Mouse (Mus musculus) hindbrain, embryonic 12.5 days (tissue): Measurements from ENCODE around the gene Zcchc14. TPM values are rescaled to one million over a fixed set of nuclear protein-coding genes. Genes with fewer than 3 reads are reported as not detected.

Experiments used
- ATAC-seq: fragments of 200-750 bp; cut with Nextera tagmentation; 2 replicates; pipeline ENCODE4 v1.8.0; 2017; ENCODE audit warnings: moderate TSS enrichment; ENCODE audit not compliant: low FRiP score
- H3K27ac ChIP-seq: fragments of 300-500 bp; sonication (generic); 2 replicates; pipeline ENCODE4 v1.5.1; 2016; ENCODE audit warnings: mild to moderate bottlenecking
- H3K27me3 ChIP-seq: fragments of 300-500 bp; sonication (generic); 2 replicates; pipeline ENCODE4 v1.6.1; 2016; ENCODE audit warnings: mild to moderate bottlenecking
- H3K36me3 ChIP-seq: fragments of 300-500 bp; sonication (generic); 2 replicates; pipeline ENCODE4 v1.6.1; 2016; ENCODE audit warnings: mild to moderate bottlenecking
- H3K4me1 ChIP-seq: fragments of 300-500 bp; sonication (generic); 2 replicates; pipeline ENCODE4 v1.6.1; 2016
- H3K4me2 ChIP-seq: fragments of 300-500 bp; sonication (generic); replicated peaks from 2 replicates; pipeline ENCODE4 v1.6.1; 2016; ENCODE audit warnings: mild to moderate bottlenecking
- H3K4me3 ChIP-seq: fragments of 300-500 bp; sonication (generic); 2 replicates; pipeline ENCODE4 v1.5.1; 2016; ENCODE audit warnings: mild to moderate bottlenecking
- H3K9ac ChIP-seq: fragments of 300-500 bp; sonication (generic); 2 replicates; pipeline ENCODE4 v1.6.1; 2016; ENCODE audit warnings: mild to moderate bottlenecking, moderate library complexity
- H3K9me3 ChIP-seq: fragments of 300-500 bp; sonication (generic); replicated peaks from 2 replicates; pipeline ENCODE4 v1.6.1; 2016; ENCODE audit warnings: mild to moderate bottlenecking
- WGBS: fragments of 180-500 bp; shearing (Covaris S2); methylation state at CpG from one replicate; pipeline ENCODE4 v1.1.7; 2016; 5-methylcytosine and 5-hydroxymethylcytosine counted together
- polyA plus RNA-seq: library from polyadenylated mRNA; unstranded; fragments of >200 nt; fragmentation: Nextera tagmentation; extraction: Ambion mirVana; gene quantifications from 2 replicates; pipeline ENCODE4 v1.2.1, GENCODE M21; 2016

Zcchc14 gene
- polyA plus RNA-seq, 1 experiment from 2014 or later, result 26.5 TPM

DNA sequence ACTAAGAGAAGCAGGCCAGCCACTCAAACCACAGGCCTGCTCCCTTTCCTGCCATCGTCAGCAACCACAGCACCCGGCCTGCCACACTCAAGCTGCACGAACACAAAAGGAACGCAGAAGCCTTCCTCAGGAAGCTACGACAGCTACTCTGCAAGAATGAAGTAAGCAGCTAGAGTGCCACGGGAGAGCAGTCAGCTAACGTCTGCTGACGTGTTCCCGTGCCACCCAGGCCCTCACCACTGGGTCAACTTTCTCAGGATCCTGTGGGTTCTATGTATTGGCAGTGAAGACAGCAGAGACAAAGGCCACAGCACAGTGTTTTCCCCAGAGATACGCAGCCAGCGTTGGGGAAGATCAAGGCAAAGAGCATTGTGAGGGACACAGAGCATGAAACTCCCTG, 9.3 kb downstream of the Zcchc14 start:
- Histone ChIP-seq H3K9ac (no peak overlapping the region), H3K4me2 (no peak overlapping the region), H3K36me3 (peaks cover 2% of the 10 kb centered on the region; the same call in 1 of the 2 replicates), H3K4me1 (peaks cover 55% of the 10 kb centered on the region), H3K9me3 (no peaks in the 10 kb centered on the region), H3K27me3 (no peaks in the 10 kb centered on the region), H3K4me3 (no peak overlapping the region), H3K27ac (no peak overlapping the region)
- ATAC-seq, result no peak
- 73% methylated on average over 11 of the region's 11 CpGs for WGBS

DNA sequence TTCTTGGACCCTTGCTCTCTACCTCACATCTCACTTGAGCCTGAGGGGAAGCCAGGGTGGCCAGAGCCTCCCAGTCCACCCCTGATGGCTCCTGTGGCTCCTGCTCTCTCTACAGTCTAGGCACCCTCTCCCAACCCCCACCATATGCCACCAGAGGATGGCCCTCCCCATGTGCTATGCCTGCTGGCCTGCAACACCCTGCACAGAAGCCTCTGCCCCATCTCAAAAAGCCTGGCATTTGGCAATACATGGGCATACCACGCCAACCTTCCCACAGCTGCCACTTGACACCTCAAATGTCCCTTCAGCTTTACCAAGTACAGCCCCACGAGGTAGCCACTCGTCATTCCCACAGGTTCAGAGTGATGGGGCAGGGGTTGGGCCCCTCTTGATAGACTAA, 9.9 kb downstream of the Zcchc14 start:
- 87% methylated on average over 3 of the region's 3 CpGs for WGBS
- H3K9me3 ChIP-seq, result no peaks in the 10 kb centered on the region
- no peaks in the 10 kb centered on the region for H3K27me3 ChIP-seq
- H3K9ac ChIP-seq, result 0 out of 2 replicates have a peak overlapping the region, but pooled peaks have one; percentile 9
- ATAC-seq, result no peak
- no peak overlapping the region for H3K4me2 ChIP-seq
- H3K4me3 ChIP-seq, result no peak overlapping the region
- peaks cover 50% of the 10 kb centered on the region for H3K4me1 ChIP-seq
- no peak overlapping the region for H3K27ac ChIP-seq
- peaks cover 2% of the 10 kb centered on the region; the same call in 1 of the 2 replicates for H3K36me3 ChIP-seq

DNA sequence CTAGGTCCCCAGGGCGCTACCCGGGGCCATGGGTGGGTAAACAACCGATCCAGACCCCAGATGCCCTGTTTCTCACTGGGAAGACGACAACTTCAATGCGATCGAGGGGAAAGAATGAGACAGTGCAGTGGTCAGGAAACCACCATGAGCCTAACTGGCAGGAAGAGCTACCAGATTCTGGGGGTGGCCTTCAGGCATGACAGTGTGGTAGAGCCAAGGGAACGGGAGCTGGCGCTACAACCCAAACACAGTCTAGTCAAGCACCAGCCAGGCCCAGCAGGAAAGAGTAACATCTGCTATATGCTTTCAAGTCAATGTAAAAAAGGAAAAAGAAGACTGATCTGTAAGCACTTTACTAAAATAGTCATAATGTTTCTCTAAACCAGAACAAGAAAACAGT, 16.5 kb downstream of the Zcchc14 start:
- H3K36me3 ChIP-seq, result peaks cover 9% of the 10 kb centered on the region
- no peak for ATAC-seq
- 84% methylated on average over 8 of the region's 8 CpGs for WGBS
- no peak overlapping the region for H3K4me2 ChIP-seq
- H3K4me3 ChIP-seq, result no peak overlapping the region
- peaks cover 35% of the 10 kb centered on the region for H3K4me1 ChIP-seq
- H3K27me3 ChIP-seq, result no peaks in the 10 kb centered on the region
- no peaks in the 10 kb centered on the region for H3K9me3 ChIP-seq
- H3K27ac ChIP-seq, result no peak overlapping the region
- H3K9ac ChIP-seq, result no peak overlapping the region

DNA sequence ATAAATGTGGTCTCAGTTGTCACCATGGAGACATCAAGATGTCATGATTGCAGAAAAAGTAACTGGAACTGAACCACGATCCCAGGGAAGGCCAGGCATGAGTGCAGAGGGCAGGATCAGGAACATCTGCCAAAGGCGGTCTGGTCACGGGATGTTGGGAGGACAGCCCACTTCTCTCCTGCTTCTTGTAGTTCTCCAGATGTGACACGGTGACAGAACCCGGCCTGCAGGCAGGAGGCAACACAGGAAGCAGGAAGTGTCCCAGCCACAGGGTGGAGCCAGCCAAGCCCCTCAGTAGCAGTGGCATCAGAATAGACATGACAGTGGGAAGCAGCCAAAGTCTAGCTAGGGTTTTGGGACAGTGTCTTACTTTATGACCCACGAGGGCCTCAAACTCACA, 17.2 kb downstream of the Zcchc14 start:
- H3K36me3 ChIP-seq, result peaks cover 9% of the 10 kb centered on the region
- H3K4me1 ChIP-seq, result peaks cover 34% of the 10 kb centered on the region
- H3K4me2 ChIP-seq, result no peak overlapping the region
- WGBS, result 81% methylated on average over 6 of the region's 6 CpGs
- no peaks in the 10 kb centered on the region for H3K9me3 ChIP-seq
- no peak overlapping the region for H3K27ac ChIP-seq
- H3K27me3 ChIP-seq, result no peaks in the 10 kb centered on the region
- H3K4me3 ChIP-seq, result no peak overlapping the region
- H3K9ac ChIP-seq, result no peak overlapping the region
- no peak for ATAC-seq

DNA sequence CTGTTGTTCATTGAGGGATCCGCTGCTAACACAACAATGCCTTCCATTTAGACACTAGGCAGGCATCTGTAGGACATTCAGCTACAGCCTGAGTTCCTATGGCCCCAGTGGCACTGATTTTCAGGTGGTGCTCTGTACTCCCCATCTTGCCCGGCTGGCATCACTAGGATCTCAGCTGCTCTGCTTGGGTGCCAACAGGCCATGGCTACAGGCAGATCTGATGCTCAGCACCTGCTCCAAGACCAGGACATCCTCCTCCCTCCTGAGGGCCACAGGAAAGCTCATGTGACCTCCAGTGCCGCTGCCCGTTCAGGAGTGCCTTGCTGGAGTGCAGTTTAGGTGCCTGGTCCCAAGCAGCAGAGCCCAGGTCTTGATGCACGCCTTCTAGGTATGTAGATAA, 20.3 kb downstream of the Zcchc14 start:
- Histone ChIP-seq H3K27me3 (no peaks in the 10 kb centered on the region), H3K9ac (no peak overlapping the region), H3K27ac (no peak overlapping the region), H3K4me2 (no peak overlapping the region), H3K9me3 (no peaks in the 10 kb centered on the region), H3K36me3 (peaks cover 24% of the 10 kb centered on the region), H3K4me1 (peaks cover 29% of the 10 kb centered on the region), H3K4me3 (no peak overlapping the region)
- no peak for ATAC-seq
- WGBS, result 86% methylated on average over 5 of the region's 5 CpGs

DNA sequence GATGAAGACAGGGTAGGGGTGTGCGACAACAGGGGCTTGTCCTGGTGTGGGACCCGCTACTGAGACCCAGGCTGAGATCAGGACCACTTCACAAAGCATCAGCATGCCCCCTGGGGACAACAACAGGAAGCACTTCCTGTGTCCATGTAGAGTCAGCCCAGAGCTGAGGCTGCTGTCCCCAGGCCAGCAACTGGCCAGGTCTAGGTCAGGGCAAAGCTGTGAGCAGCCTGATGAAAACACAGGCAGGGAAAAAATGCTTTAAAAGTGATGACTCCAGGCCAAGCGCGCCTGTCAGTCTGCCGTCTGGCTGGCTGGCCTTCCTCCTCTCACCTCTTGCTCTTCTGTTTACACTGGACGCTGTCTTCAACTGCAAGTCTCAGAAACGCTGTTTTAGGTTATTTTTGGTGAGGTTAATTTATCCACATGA, 21.0 kb downstream of the Zcchc14 start:
- ATAC-seq, result no peak
- Histone ChIP-seq H3K4me1 (peaks cover 23% of the 10 kb centered on the region), H3K4me2 (no peak overlapping the region), H3K9me3 (no peaks in the 10 kb centered on the region), H3K27me3 (no peaks in the 10 kb centered on the region), H3K9ac (no peak overlapping the region), H3K4me3 (no peak overlapping the region), H3K27ac (no peak overlapping the region), H3K36me3 (peaks cover 30% of the 10 kb centered on the region)
- 72% methylated on average over 7 of the region's 7 CpGs for WGBS

DNA sequence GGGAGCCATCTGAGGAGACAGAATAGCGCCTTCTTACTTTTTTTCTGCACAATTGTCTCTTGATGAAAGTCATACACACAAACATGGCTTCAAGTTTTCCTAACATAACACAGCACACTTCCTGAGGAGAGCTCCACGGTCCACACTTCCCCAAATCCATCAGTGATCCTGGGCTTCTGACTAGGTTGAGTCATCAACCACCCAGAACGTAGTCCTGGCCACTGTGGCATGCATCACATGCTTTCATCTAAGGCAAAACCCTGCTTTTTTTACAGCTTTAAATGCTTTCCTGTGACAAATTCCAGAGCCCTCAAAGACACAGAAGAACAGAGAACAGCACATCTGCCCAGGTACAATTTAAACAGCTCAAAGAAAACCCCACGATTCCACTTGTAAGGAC, 24.0 kb downstream of the Zcchc14 start:
- Histone ChIP-seq H3K9me3 (no peaks in the 10 kb centered on the region), H3K9ac (no peak overlapping the region), H3K27me3 (no peaks in the 10 kb centered on the region), H3K36me3 (peaks cover 31% of the 10 kb centered on the region), H3K4me3 (no peak overlapping the region), H3K4me2 (no peak overlapping the region), H3K27ac (no peak overlapping the region), H3K4me1 (peaks cover 36% of the 10 kb centered on the region)
- no peak for ATAC-seq
- WGBS, result 92% methylated on average over 4 of the region's 4 CpGs

DNA sequence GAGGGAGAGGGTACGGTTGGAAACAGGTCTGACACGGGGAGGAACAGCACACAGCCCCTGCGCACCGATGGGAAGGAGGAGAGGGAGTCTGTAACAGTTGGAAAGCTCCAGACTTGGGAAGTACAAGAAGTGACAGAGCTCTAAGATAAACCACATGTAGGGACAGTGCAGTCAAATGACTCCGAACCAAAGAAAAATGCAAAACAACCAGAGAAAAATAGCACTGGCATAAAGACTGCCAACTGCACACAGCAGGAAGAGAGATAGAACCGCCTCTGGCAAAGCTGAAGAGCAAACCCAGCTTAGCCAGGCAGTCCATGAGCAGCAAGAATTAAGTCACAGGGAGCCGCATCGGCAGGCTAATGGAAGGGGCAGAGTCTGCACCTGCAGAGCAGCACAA, 29.7 kb downstream of the Zcchc14 start:
- Histone ChIP-seq H3K27me3 (no peaks in the 10 kb centered on the region), H3K36me3 (peaks cover 31% of the 10 kb centered on the region), H3K4me1 (peaks cover 44% of the 10 kb centered on the region), H3K9ac (no peak overlapping the region), H3K27ac (no peak overlapping the region; the same call in 1 of the 2 replicates), H3K4me3 (no peak overlapping the region), H3K4me2 (no peak overlapping the region), H3K9me3 (no peaks in the 10 kb centered on the region)
- WGBS, result 86% methylated on average over 8 of the region's 8 CpGs
- ATAC-seq, result no peak

DNA sequence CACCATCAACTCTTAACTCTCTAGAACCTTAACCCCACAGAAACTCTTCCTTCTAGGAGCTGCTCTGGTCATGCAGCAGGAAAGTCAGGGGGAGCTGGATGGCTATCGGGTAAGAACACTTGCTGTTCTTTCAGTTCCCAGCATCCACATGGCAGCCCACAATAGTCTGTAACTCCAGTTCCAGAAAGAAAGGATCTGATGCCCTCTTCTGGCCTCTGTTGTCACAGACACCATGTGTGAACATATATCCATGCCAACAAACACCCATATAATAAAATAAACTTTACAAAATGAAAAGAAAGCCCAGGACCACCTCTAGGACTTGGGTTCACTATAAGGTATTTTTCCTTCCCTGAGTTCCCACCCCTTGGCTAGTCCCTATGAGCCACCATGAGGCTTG, 30.8 kb downstream of the Zcchc14 start:
- Histone ChIP-seq H3K27me3 (no peaks in the 10 kb centered on the region), H3K4me1 (peaks cover 44% of the 10 kb centered on the region), H3K36me3 (peaks cover 30% of the 10 kb centered on the region), H3K9me3 (no peaks in the 10 kb centered on the region), H3K9ac (no peak overlapping the region), H3K4me3 (no peak overlapping the region), H3K4me2 (no peak overlapping the region), H3K27ac (no peak overlapping the region)
- no peak for ATAC-seq
- WGBS, result 48% methylated on average over 1 of the region's 1 CpGs

DNA sequence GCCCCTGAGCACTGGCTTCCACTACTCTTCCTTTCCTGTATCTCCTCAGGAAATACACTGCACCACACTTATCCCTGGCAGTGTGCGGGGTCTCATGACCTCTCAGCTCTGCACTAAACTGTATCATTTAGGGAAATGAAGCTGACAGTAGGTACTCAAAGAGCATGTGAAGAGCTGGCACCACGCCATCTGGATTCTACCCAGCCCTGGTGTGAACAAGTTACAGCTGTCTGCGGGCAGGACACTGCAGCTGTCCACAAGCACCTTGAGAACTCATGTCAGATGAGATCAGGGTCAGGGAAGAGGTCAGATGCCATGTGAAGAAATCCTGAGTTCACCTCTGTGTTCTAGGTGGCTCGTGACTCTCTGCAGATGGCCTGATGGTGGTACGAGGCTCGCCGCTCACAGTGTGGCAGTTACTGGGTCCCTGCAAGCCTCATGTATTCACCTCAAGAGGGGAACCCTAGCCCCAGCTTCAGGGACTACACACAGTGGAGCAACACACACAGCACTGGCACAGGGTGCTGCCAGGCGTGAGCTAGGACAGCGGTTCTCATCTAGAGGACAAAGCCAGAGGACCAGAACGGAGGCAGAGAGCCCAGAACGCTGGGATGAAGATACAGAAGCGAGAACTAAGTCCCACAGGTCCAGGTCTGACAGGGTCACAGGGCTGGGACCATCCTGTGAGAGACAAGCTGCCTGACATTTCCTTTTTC, 31.7 kb downstream of the Zcchc14 start:
- Histone ChIP-seq H3K27ac (no peak overlapping the region), H3K4me2 (no peak overlapping the region), H3K4me3 (no peak overlapping the region), H3K36me3 (peaks cover 30% of the 10 kb centered on the region), H3K27me3 (no peaks in the 10 kb centered on the region), H3K4me1 (peaks cover 38% of the 10 kb centered on the region), H3K9me3 (no peaks in the 10 kb centered on the region), H3K9ac (no peak overlapping the region)
- no peak for ATAC-seq
- 85% methylated on average over 12 of the region's 12 CpGs for WGBS

DNA sequence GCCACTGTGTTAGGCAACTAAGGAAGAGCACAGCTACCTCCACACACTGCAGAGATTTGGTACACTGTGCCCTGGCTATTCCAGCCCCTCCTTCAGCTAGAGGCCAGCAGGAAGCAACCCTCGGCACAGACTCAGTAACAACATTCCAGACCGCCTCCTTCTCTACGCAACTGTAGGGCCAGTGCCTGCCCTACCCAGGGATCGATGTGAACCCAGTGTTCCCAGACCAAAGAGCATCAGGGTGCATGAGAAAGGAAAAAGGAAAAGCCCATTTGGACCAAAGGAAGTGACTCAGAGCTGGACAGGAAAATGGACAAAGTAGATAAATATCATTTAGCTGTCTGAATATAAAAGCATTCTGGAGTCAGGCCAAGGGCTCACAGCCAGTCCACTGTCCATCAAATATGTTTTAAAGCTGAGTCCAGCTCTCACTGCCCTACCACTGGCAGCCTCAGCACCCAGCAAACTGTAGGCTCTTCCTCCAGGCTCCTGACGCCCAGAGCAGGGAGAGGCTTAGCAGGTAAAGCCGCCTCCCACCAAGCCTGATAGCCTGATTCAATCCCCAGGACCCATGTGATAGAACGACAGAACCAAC, 33.2 kb downstream of the Zcchc14 start:
- no peaks in the 10 kb centered on the region for H3K9me3 ChIP-seq
- peaks cover 37% of the 10 kb centered on the region for H3K36me3 ChIP-seq
- H3K4me3 ChIP-seq, result no peak overlapping the region
- WGBS, result 79% methylated on average over 7 of the region's 7 CpGs
- H3K27me3 ChIP-seq, result no peaks in the 10 kb centered on the region
- H3K4me2 ChIP-seq, result no peak overlapping the region
- peaks cover 26% of the 10 kb centered on the region for H3K4me1 ChIP-seq
- H3K9ac ChIP-seq, result 0 out of 2 replicates have a peak overlapping the region, but pooled peaks have one; percentile 18
- peak overlapping the region; percentile 40; the same call in 1 of the 2 replicates for H3K27ac ChIP-seq
- no peak for ATAC-seq

DNA sequence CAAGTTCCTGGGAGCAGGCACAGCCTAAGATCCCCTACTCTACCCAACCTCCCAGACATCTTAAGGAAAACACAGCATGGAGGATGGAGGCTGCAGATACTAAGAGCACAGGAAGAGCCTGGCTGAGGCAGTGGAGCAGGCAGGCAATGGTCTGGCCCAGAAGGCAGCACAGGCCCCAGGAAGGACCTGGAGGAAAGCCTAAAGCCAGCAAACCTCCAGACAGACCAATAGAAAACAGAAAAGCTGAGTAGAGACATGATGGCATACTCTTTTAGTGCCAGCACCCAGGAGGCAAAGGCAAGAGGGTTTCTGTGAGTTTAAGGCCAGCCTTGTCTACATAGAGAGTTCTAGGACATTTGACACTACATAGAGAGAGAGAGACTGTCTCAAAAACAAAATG, 39.3 kb downstream of the Zcchc14 start:
- no peak for ATAC-seq
- H3K4me1 ChIP-seq, result 0 out of 2 replicates have a peak, but pooled peaks cover 7% of the 10 kb centered on the region
- H3K4me2 ChIP-seq, result no peak overlapping the region
- peaks cover 63% of the 10 kb centered on the region for H3K36me3 ChIP-seq
- H3K9me3 ChIP-seq, result no peaks in the 10 kb centered on the region
- no peak overlapping the region for H3K4me3 ChIP-seq
- no peaks in the 10 kb centered on the region for H3K27me3 ChIP-seq
- no peak overlapping the region for H3K9ac ChIP-seq
- H3K27ac ChIP-seq, result no peak overlapping the region

DNA sequence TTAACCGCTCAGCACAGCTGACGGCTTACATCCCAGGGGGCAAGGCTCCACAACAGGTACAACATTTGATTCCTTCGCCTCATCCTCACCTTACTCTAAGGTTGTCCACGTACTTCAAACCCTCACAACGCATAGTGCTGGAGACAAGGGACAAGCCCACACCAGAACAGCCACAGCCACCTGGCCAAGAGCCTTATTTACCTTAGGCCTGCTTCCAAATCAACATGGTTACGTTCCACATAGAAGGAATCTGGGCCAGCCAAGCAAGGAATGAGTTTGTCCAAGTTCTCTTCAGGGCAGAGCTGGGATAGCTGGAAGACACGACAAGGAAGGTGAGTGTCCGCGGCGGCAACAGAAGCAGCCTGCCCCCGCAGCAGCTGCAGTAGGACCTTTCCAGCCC, 42.8 kb downstream of the Zcchc14 start:
- Histone ChIP-seq H3K27me3 (no peaks in the 10 kb centered on the region), H3K9ac (no peak overlapping the region), H3K4me2 (no peak overlapping the region), H3K4me1 (0 out of 2 replicates have a peak, but pooled peaks cover 7% of the 10 kb centered on the region), H3K27ac (no peak overlapping the region), H3K9me3 (no peaks in the 10 kb centered on the region), H3K36me3 (peaks cover 66% of the 10 kb centered on the region), H3K4me3 (no peak overlapping the region)
- 89% methylated on average over 11 of the region's 11 CpGs for WGBS
- ATAC-seq, result no peak
